Mouse (Mus musculus): ENCODE data around the gene Entr1. TPM values are rescaled to one million over a fixed set of nuclear protein-coding genes. Genes with fewer than 3 reads are reported as not detected.

The Entr1 gene
- polyA plus RNA-seq, 3 experiments from 2014 or later, result 35.3 to 57.5 (median 44.3) TPM

- ATAC-seq, result no peak
Observed at GRCm38 (mm10) chr2:26342609-26343490, 46.3 kb downstream of the Entr1 start.

GRCm38 (mm10) chr2:26342044-26342443, 47.1 kb downstream of the Entr1 start:
- ATAC-seq, result peak; percentile 50

GRCm38 (mm10) chr2:26341510-26341981, 47.6 kb downstream of the Entr1 start:
- no peak for ATAC-seq

- ATAC-seq, result no peak
Observed at GRCm38 (mm10) chr2:26339204-26339551, 49.9 kb downstream of the Entr1 start.

- peak; percentile 54 for ATAC-seq
Observed at GRCm38 (mm10) chr2:26338302-26339203, 50.6 kb downstream of the Entr1 start.

Other genes with a start within 250 kb of the Entr1 start
- gene Lhx3, start 181.0 kb downstream of the Entr1 start, polyA plus RNA-seq (2017; shearing (Covaris generic)), result not detected
- 1 to 10 TPM; 1.3 to 2.6 (median 1.9) TPM for gene Qsox2, start 151.8 kb downstream of the Entr1 start, polyA plus RNA-seq (2017; shearing (Covaris generic))
- under 1 TPM in 1 of 3 experiments, not detected in 2; 0.04 TPM for gene Ccdc187, start 94.8 kb downstream of the Entr1 start, polyA plus RNA-seq (2017; shearing (Covaris generic))
- 1 to 10 TPM; 3.8 to 5.0 (median 5.0) TPM for gene Gpsm1, start 73.8 kb downstream of the Entr1 start, polyA plus RNA-seq (2017; shearing (Covaris generic))
- gene Dnlz, start 37.2 kb downstream of the Entr1 start, polyA plus RNA-seq (2017; shearing (Covaris generic)), result 1 to 10 TPM; 7.6 to 8.7 (median 7.6) TPM
- 1 to 10 TPM in 2 of 3 experiments, under 1 TPM in 1; 0.53 to 2.1 (median 1.1) TPM for gene Card9, start 28.4 kb downstream of the Entr1 start, polyA plus RNA-seq (2017; shearing (Covaris generic))
- 10 to 100 TPM; 15.6 to 43.4 (median 39.6) TPM for gene Snapc4, start 8.7 kb downstream of the Entr1 start, polyA plus RNA-seq (2017; shearing (Covaris generic))
- 10 to 100 TPM; 82.4 to 88.4 (median 82.9) TPM for gene Pmpca, start within 50 bp of the Entr1 start, polyA plus RNA-seq (2017; shearing (Covaris generic))
- gene Inpp5e, start 19.9 kb upstream of the Entr1 start, polyA plus RNA-seq (2017; shearing (Covaris generic)), result 10 to 100 TPM in 2 of 3 experiments, 1 to 10 TPM in 1; 9.4 to 19.0 (median 10.9) TPM
- 10 to 100 TPM; 18.4 to 28.4 (median 24.2) TPM for gene Sec16a, start 55.9 kb upstream of the Entr1 start, polyA plus RNA-seq (2017; shearing (Covaris generic))
- gene Notch1, start 127.3 kb upstream of the Entr1 start, polyA plus RNA-seq (2017; shearing (Covaris generic)), result 10 to 100 TPM; 24.9 to 41.2 (median 27.0) TPM
- gene Egfl7, start 190.7 kb upstream of the Entr1 start, polyA plus RNA-seq (2017; shearing (Covaris generic)), result 1 to 10 TPM in 2 of 3 experiments, not detected in 1; 1.7 to 2.3 TPM
- gene Gm20532, start 197.3 kb upstream of the Entr1 start, polyA plus RNA-seq (2017; shearing (Covaris generic)), result not detected
- 1 to 10 TPM; 6.6 to 9.1 (median 7.4) TPM for gene Agpat2, start 215.1 kb upstream of the Entr1 start, polyA plus RNA-seq (2017; shearing (Covaris generic))
- 1 to 10 TPM; 1.2 to 4.2 (median 2.1) TPM for gene Fam69b, start 239.1 kb upstream of the Entr1 start, polyA plus RNA-seq (2017; shearing (Covaris generic))